Mouse (Mus musculus) WW6 (cell line): ENCODE results near the gene Fastk.

Experiments used
- DNase-seq: peaks from one replicate; pipeline ENCODE4 v3.0.0-alpha.2; 2013; ENCODE audit warnings: low read depth, low spot score

The Fastk gene

DNA sequence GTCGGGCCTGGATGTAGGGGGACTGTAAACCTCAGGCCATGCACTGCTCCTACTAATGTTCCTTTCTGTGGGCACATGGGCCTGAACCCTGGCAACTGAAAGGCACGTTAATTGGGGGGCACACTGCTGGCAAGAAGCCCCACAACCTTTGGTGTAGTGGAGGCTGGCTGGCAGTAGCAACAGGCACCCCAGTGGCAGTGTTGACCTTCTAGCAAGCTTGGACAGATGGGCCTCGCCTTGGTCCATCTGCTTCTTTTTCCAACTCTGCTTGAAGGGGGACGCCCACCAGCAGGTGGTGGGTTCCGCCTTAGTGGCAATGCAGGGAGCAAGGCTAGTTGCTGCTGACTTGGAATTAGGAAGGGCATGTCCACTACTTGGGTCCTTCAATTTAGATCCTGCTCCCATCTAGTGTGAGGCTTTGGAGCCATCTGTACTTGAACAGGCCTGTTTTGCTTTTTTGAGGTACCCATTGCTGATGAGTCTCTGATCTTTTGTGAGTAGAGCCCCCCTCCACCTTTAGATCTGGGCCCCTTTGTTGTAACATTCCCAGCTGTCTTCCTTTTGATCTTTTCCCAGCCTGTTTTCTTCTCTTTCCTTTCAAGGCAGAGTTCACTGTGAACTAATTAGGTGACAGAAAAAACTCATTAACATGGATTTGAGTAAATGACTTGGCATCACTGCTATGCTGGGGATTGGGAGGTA is 8.3 kb upstream of the Fastk start:
- no peak for DNase-seq

DNA sequence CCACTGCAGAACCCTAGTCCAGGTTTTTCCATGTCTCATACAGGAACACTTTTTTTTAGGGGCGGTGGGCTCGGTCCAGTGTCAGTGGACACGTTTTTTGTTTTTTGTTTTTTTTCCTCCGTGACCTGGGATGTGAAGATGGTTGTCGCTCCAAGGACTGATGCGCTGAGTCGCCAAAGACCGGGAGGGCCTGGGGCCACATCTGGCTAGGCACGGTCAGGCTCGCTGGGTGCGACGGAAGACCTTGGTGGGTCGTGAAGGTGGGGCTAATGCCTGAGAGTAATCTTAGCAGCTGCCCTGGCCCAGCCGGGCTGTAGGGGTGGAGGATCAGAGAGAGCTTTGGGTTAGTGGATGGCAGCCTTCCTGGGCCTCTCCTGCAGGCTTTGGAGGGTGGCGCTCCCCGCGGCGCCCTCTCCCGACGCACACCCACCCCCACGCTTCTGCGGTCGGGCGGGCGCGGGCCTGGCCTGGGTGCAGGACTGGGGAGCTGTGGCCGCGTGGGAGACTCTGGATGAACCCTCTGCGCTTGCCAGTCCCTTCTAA is 7.7 kb upstream of the Fastk start:
- no peak for DNase-seq

DNA sequence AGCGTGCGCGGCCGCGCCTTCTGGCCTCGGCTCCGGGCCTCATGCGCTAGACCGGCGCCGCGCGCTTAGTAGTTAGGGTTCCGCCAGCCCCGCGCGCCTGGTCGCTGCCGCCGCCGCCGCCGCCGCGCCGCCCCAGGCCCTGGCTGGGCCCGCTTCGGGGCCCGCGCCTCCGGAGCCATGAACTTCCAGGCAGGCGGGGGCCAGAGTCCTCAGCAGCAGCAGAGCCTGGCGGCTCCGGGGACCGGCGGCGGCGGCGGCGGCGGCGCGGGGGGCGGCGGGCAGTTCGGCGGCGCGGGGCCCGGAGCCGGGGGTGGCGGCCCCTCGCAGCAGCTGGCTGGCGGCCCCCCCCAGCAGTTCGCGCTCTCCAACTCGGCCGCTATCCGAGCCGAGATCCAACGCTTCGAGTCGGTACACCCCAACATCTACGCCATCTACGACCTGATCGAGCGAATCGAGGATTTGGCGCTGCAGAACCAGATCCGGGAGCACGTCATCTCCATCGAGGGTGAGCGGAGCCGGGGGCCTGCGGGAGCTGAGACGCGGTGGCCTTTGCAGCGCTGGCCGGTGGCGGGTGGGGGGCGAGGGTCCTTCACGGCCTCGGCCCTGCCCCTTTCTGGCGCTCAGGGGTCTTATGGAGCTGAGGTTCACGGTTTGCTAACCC is 7.1 kb upstream of the Fastk start, which contains the start of gene Agap3:
Agap3 (plus strand) TSS at position 148 of the 661 bp plus-strand sequence.
- no peak for DNase-seq

DNA sequence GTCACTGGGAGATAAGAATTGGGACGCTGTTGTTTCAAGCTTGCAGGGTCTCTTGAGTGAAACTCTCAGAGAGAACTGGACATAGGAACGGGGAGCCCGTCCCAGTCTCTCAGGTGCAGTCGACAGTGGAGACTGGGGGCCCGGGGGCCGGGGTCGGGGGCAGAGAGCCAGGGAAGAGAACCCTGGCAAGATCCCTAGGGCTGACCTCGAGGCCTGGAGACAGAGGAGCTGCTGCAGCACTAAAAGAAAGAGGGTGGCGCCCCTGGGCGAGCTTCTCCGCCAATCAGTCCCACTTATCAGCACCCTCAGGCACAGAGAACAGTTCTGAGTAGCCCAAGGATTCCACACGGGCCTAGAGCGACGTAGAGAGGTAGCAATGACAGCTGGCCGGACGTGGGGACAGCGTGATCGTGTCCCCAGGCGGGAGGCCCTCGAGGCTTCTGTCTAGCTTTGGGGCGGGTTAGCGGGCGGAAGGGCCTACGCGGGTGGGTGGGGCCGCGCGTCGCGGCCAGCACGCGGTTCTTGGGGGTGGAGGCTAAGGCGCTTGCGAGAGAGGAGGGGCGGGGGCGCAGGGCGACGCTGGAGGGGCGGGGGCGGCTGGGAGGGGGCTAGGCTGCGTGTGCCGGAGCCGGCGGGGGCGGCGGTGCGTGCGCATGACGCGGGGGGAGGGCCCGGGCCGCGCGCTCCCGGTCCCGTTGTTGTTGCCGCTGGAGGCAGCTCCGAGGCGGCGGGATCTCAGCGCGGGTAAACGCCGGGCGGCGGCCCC is 6.4 kb upstream of the Fastk start:
- DNase-seq: no peak

DNA sequence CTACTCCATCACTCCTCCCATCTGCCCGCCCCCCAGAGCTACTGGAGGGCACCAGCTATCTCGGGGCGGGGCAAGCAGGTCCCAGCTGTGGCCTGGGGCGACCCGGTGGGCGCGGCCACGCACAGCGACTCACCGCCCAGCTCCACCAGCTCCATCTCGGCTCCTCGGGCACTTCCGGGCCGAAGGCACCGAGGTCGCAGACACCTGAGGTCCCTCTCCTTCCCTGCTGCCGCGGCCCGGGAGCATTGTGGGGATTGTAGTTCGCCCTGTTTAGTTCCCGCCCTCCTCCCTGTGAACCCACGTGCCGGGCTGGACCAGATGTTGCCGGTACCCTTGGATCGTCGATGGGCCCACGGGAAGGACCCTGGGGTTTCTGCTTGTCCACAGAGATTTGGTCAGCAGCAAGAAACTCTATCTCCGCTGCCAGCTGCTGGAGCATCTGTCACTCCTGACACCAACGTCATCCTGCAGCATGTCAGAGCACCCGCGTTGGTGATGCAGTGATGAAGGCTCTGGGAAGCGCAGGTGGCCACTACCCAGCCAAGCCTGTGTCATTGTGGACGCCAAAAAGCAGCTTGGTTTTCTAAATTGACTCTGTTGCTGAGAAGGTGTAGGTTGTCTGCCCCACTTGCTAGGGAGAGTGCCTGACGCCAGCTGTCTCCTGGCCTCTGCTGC is 2.7 kb upstream of the Fastk start, which contains the start of gene Tmub1:
Tmub1 (minus strand) TSS at position 231 of the 675 bp plus-strand sequence.
- no peak for DNase-seq

DNA sequence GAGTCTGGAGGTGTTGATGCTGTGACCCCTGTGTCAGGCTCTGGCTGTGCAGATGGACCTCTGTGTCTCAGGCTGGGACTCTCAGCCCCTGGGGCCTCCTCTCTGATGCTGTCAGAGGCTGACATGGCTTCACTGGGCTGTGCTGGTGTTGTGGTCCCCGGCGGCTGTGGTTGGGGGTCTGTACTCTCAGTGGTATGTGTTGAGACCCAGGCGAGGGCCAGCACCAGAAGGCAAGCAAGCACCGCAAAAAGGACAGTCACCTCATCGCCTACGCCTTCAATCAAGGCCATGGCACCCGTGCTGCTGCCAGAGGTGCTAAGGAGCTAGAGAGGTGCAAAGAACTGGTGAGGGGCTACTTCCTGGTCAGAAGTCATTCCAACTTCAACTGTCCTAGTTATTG is 1.5 kb upstream of the Fastk start:
- no peak for DNase-seq

DNA sequence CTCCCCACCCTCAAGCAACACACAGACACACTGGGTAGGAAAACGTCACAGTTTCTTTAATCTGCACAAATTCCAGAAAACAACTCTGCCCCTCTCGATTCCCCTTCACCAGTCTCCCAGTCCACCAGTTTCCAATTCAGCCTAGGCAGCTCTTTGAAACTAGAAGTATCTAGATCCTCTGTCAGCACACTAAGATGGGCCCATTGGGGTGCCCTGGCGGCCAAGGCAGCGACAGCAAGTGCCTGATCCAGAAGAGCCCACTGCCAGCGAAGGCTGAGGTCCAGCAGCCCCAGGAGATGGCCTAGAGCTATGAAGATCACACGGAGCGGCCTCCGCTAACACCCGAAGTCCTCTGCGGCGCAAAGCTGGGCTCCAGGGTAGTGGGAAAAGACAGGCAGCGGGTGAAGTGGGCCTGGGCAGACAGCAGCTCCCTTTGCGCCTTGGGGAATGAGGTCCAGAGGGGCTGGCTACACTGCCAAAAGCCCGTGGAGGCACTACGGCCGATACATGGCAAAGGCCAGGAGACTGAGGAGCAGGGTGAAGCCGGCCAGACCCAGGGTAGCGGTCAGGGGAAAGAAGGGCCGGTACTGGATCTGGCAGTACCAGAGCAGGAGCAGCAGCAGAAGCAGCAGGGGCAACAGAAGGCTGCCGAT is 467 bp upstream of the Fastk start:
- no peak for DNase-seq

DNA sequence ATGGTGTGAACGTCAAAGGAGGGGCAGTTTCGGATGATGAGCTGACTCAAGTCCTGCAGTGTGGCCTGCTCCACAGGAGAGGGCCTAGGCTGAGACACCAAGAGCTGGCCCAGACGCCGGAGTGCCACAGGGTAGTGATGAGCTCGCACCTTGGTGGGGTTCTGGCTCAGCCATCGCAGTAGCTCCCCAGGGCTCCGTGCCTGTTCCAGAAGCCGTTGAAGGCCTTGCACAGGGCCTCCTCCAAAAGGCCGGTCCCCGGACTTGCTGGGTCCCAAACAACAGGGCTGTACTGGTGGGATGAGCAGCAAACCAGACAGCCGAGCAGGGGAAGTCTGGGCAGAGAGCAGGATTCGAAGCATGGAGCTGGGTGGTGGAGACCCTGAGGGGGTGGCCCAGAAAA is 1.2 kb downstream of the Fastk start:
- no peak for DNase-seq

DNA sequence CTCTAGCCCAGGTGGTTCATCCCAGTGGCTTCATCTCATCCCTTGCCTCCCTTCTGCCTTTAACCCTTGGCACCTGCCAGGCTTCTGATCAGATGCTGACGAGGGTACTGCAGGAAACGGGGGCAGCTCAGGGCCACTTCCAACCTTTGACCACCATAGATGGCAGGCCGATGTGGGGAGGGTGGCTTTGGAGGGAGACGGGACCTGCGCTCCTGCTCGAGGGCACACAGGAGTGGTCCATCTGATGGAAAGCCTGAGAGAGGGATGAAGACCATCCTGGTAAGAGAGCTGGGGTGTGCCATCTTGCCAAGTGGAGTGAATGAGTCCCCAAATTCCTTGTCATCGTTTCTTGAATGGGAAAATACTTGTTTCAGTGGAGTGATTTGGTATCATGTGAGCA is 1.9 kb downstream of the Fastk start:
- DNase-seq: no peak

DNA sequence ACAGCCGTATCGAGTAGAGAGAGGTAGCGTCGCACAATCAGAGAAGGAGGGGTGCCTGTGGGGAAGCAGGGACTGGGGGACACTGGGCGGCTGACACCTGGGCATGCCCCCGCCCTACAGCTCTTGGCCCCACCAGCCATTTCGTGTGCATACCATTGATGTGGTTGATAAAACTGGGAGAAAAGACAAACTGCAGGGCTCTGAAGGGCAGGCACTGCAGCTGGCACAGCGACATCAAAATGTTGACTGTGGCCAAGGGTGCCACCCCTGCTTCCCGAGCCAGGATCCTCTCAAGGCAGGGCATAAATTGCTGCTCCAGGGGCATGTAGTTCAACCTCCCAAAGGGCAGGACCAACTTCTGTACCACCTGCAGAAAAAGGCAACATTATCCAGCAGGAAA is 3.1 kb downstream of the Fastk start:
- DNase-seq: no peak

DNA sequence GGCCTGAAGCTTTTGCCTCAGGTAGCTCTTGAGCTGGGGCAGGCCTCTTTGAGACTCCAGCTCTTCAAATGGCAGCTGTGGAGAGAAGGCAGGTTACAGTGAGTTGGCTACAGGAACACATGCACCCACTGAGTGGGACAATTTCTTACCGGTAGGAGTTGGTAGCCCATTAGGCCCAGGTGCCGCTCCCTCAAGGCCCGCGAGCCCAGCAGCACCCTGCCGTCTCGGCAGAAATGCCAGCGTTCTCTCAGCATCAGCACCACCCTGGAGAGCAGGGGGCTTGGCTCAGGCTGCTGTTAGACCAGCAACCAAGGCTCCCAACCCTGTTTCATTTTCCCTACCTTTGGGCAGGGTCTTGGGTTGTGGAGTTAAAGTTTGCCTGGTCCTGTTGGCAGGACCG is 3.9 kb downstream of the Fastk start:
- no peak for DNase-seq

DNA sequence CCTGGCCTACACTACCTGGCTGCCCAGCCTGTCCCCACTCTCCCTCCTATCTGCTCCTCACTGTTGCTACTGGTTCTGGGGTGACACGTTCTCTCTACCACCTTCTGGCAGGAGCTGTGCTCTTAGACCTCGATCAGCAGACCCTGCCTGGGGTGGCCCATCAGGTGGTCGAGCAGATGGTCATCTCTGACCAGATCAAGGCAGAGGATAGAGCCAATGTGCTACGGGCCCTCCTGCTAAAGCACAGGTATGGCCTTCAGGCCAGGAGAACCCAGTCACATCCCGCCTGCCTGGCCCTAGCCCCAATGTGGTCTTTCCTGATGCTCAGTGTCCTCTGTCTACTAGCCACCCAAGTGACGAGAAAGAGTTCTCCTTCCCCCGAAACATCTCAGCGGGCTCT is 11.1 kb downstream of the Fastk start:
- no peak for DNase-seq

DNA sequence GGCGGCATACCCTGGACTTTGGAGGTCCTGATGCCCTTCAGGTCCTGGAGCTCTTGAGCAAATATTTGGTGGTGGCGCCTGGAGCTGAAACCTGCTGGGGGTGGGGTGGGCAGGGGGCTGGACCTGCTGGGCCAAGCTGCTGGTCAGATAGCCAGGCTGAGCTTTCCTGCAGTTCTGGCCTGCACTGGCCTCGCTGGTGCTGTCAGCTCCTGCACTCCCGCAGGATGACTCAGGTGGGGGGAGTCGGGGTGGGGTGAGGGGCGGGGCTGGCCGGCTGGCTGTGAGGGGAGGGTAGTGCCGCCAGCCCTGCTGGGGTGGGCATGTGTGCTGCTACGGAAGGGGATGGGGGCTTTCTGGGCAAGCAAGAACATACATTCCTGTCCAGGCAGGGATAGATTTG is 16.5 kb downstream of the Fastk start:
- no peak for DNase-seq

DNA sequence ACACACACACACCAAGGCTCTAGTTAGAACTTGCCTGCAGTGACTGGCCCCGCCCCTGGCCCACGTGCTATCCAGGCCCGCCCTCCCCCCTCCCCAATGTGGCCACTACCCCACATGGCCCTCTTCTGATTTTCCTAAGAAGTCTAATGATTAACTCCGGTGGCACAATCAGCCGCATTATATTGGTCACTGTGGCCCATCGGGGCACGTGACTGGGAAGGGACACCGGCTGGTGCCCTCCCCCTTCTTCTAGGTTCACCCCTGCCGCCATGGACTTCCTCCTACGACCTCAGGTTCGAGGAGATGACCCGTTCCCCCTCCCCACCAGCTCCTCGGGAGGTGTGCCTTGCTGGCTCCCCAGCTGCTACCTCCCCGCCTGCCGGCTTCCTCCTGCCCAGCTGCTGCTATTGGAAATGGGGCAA is 17.1 kb downstream of the Fastk start:
- DNase-seq: no peak

DNA sequence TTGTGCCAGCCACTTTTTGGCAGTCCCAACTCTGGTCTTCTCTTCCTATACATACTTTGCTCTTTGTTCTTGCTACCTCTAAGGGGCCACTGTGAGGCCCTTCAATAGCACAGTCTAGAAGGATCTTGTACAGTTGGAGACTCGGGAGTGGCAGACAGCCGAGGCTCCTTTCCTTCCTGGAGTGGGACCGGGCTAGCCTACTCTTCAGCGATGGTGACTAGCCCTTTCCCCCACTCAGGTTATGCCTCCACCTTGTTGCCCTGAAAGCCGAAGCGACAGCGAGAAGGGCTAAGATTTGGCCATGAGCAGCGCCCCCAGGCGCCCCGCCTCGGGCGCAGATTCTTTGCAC is 17.8 kb downstream of the Fastk start:
- no peak for DNase-seq

DNA sequence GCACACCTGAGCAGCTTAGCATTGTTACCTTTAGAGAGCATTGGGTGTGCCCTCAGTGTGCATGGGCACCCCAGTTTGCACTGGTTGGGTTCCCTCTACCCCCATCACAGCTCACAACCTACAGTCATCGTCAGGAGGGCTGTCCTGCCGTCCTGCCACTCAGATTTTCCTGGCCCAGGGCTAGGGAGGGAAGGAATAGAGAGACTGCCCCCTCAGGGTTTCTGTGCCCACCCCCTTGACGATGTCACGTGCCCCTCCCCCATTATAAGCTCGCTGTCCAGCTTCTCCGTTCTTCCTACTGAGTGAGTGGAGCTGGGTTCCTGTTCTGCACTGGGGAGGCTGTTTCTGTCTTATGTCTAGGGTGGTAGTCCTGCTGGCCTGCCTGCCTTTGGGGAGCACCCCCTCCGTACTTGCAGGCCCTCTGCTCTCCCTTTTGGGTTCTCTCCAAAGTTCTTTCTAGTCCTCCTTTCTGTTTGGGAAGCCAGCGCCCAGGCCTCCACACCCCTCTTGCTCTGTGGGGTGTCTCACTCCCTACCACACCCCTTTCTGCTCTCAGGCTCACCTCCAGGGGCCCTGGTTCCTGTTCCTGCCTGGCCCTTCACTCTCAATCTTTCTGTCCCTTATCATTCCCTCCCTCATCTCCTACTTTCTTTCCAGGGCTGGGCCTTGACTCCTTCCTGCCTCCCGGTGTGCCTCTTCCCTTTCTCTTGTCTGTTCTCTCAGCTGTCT is 18.4 kb downstream of the Fastk start:
- no peak for DNase-seq

DNA sequence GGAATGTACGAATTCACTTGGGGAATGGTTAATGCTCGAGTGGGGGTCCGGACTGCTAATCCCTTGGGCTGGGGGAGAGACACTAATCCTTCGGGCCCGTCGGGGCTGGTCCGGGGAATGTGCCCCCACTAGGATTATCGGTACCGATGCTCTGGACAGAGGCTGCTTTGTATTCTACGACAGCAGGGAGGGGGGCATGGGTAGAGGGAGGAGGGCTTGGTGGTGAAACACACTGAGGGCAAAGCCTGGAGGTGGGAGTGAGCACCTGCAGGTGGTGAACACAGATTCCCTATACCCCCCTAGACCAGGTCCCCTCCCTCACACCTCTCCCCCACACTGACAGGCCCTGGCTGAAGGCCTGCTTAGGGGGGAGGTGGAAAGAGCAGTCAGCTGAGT is 19.1 kb downstream of the Fastk start:
- no peak for DNase-seq

DNA sequence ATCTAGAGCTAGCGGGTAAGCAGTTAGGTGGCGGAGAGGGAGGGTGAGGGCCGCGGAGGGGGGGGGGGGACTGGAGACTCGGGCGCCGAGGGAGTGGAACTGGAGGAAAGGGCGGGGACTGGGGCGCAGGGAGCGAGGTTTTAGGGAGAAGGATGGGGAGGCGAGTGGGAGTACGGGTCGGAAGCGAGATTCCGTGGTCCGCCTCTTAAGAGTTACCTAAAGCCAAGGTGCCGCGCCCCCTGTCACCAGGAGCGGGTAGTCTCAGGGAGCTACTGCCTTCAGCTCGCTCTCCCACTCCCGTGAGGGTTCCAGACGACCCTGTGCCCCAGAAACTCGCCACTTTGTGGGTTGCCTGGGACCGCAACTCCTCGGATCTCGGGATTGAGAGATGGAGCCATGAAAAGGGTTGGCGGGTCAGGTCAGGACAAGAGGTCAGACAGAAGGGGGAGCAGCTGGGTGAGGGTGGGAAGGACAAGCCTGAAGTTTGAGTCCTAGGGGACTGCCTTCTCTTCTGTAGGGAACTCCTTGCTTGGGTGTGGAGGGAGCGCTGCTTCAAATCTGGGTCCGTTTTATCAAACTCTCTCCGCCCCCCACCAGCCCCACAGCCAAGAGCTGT is 19.6 kb downstream of the Fastk start:
- no peak for DNase-seq

DNA sequence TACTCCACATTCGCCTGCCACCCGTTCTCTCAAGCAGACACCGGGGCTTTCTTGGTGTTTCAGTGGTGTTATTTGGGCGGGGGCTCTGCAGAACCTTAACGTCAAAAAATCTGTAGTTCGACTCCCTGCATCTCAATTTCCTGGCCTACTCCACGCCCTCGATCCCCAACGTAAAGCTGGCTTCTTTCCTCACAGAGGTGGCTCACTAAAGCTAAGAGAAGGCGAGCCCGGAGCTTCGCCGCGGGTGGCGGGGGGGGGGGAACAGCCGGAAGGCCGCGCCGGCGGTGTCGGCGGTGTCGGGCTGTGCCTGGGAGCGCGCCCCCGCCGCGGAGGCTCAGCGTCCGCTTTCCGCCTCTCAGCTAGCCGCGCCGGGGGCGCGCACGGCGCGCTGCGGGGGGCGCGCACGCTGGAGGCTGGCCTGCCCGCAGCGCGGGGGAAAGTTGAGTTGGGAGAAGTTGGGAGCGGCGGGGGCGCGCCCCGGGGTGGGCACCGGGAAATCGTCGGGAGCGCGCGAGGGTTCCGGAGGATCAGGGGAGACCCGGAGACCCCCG is 20.2 kb downstream of the Fastk start:
- DNase-seq: no peak
